Mouse (Mus musculus): ENCODE measurements at regions not wholly inside any gene's neighbourhood (a gene's known extent, or its start where the extent isn't known, plus 50 kb on each side); places are given as distances from the start of the nearest gene placed in this dataset.

DNA sequence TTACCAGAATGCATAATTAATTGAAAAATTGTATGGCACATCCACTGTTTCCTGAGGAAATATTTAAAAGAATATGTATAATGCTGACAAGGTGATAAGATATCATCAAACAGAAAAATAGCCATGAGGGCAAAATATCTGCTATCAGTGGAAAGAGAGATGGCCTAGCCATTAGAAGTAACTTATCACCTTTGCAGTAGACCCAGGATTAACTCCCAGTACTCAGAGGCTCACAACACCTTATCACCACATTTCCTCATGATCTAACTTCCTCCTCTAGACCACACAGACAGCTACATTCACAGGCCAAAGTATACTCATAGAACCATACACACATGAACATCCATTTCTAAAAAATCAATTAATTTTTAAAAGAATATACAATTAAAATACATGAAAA is 963.4 kb downstream of the Efna5 start (continued):
- peak; percentile 88 to 93 for TF ChIP-seq EP300 (IDR thresholded peaks at IDR 0.05; ENCODE audit: low read depth in 1 of 2, low read length in 2 of 2)

GRCm38 (mm10) chr17:61902898-61903297 is 978.2 kb downstream of the Efna5 start:
- no peak overlapping the region for H3K4me3 ChIP-seq (ENCODE audit: control insufficient read depth in 1 of 2, insufficient read depth in 1 of 2, low read depth in 2 of 2, low read length in 2 of 2)
- no peaks in the 10 kb centered on the region for H3K27me3 ChIP-seq (ENCODE audit: control insufficient read depth in 1 of 2, insufficient read depth in 2 of 2, low read length in 2 of 2)
- TF ChIP-seq HCFC1 (IDR thresholded peaks at IDR 0.05; ENCODE audit: low read depth, low read length) (no peak), CTCF (IDR thresholded peaks at IDR 0.05 in 2 of 3, conservative IDR thresholded peaks at IDR 0.05 in 1 of 3; ENCODE audit: control insufficient read depth in 1 of 3, insufficient read depth in 1 of 3, low read depth in 2 of 3, low read length in 3 of 3, poor library complexity in 1 of 3, severe bottlenecking in 1 of 3) (0 out of 6 replicates have a peak, but pooled peaks of 1 of the 3 experiments have one; percentile 6), ZNF384 (IDR thresholded peaks at IDR 0.05; ENCODE audit: low read depth, low read length) (no peak)
- no peak overlapping the region for H3K27ac ChIP-seq (ENCODE audit: control insufficient read depth, low read depth, low read length)
- H3K9me3 ChIP-seq (replicated peaks; ENCODE audit: insufficient read depth, low read length): no peaks in the 10 kb centered on the region
- H3K4me1 ChIP-seq (ENCODE audit: control insufficient read depth in 1 of 2, insufficient read depth in 2 of 2, low read length in 2 of 2): no peaks in the 10 kb centered on the region
- no peak for DNase-seq (ENCODE audit: low read depth, low spot score)
- no peaks in the 10 kb centered on the region for H3K79me2 ChIP-seq (ENCODE audit: control insufficient read depth, insufficient read depth, low read length, poor library complexity)
- no peaks in the 10 kb centered on the region for H3K36me3 ChIP-seq (ENCODE audit: control insufficient read depth in 1 of 2, insufficient read depth in 2 of 2, low read length in 2 of 2)
- H3K9ac ChIP-seq (ENCODE audit: control insufficient read depth, low read depth, low read length, poor library complexity, severe bottlenecking): no peak overlapping the region

GRCm38 (mm10) chr17:61890631-61891030 is 990.5 kb downstream of the Efna5 start:
- H3K36me3 ChIP-seq (ENCODE audit: control insufficient read depth in 1 of 2, insufficient read depth in 2 of 2, low read length in 2 of 2): no peaks in the 10 kb centered on the region; a peak in 1 of 4 replicates
- H3K9me3 ChIP-seq (replicated peaks; ENCODE audit: insufficient read depth, low read length): no peaks in the 10 kb centered on the region
- H3K27me3 ChIP-seq (ENCODE audit: control insufficient read depth in 1 of 2, insufficient read depth in 2 of 2, low read length in 2 of 2): no peaks in the 10 kb centered on the region
- peaks cover 0 to 2% of the 10 kb centered on the region in 2 experiments; a peak in 1 of 4 replicates for H3K4me1 ChIP-seq (ENCODE audit: control insufficient read depth in 1 of 2, insufficient read depth in 2 of 2, low read length in 2 of 2)
- H3K9ac ChIP-seq (ENCODE audit: control insufficient read depth, low read depth, low read length, poor library complexity, severe bottlenecking): no peak overlapping the region
- TF ChIP-seq RCOR1 (IDR thresholded peaks at IDR 0.05; ENCODE audit: low read depth, low read length): no peak
- no peak for TF ChIP-seq MEF2A (IDR thresholded peaks at IDR 0.05; ENCODE audit: extremely low read depth, insufficient replicate concordance, low read depth, low read length, poor library complexity, severe bottlenecking)
- no peak for TF ChIP-seq ETS1 (IDR thresholded peaks at IDR 0.05; ENCODE audit: low read depth, low read length)
- no peak for TF ChIP-seq UBTF (IDR thresholded peaks at IDR 0.05; ENCODE audit: borderline replicate concordance, insufficient read depth, low read depth, low read length)
- no peak for TF ChIP-seq POLR2A (IDR thresholded peaks at IDR 0.05; ENCODE audit: control insufficient read depth in 1 of 2, insufficient read depth in 1 of 2, low read depth in 1 of 2, low read length in 2 of 2, poor library complexity in 1 of 2)
- TF ChIP-seq MAZ (IDR thresholded peaks at IDR 0.05; ENCODE audit: low read depth, low read length): no peak
- no peak for TF ChIP-seq CHD2 (IDR thresholded peaks at IDR 0.05; ENCODE audit: low read length)
- TF ChIP-seq MAX (IDR thresholded peaks at IDR 0.05; ENCODE audit: low read length): no peak
- TF ChIP-seq POLR2AphosphoS2 (IDR thresholded peaks at IDR 0.05; ENCODE audit: low read length): no peak
- no peak for TF ChIP-seq ZNF384 (IDR thresholded peaks at IDR 0.05; ENCODE audit: low read depth, low read length)
- no peak for TF ChIP-seq SMC3 (IDR thresholded peaks at IDR 0.05; ENCODE audit: low read depth, low read length)
- TF ChIP-seq KAT2A (conservative IDR thresholded peaks at IDR 0.05; ENCODE audit: low read depth, low read length): no peak
- TF ChIP-seq TBP (IDR thresholded peaks at IDR 0.05; ENCODE audit: low read depth, low read length): no peak
- no peak for TF ChIP-seq ZKSCAN1 (IDR thresholded peaks at IDR 0.05; ENCODE audit: low read depth, low read length)
- no peak for TF ChIP-seq MYC (IDR thresholded peaks at IDR 0.05; ENCODE audit: low read depth, low read length)
- no peak for DNase-seq (ENCODE audit: low read depth, low spot score)
- H3K4me3 ChIP-seq (ENCODE audit: control insufficient read depth in 1 of 2, insufficient read depth in 1 of 2, low read depth in 2 of 2, low read length in 2 of 2): no peak overlapping the region
- no peak overlapping the region for H3K27ac ChIP-seq (ENCODE audit: control insufficient read depth, low read depth, low read length)
- no peaks in the 10 kb centered on the region for H3K79me2 ChIP-seq (ENCODE audit: control insufficient read depth, insufficient read depth, low read length, poor library complexity)

All from MEL (cell line).